Mouse (Mus musculus): ENCODE data around the gene Jarid2. TPM values are rescaled to one million over a fixed set of nuclear protein-coding genes. Genes with fewer than 3 reads are reported as not detected.

Jarid2 gene
- polyA plus RNA-seq, 1 experiment: 3.1 TPM

- H3K27me3 ChIP-seq (ENCODE audit: control insufficient read depth, insufficient read depth, insufficient read length): no peaks in the 10 kb centered on the region
- no peaks in the 10 kb centered on the region for H3K36me3 ChIP-seq (ENCODE audit: control insufficient read depth, insufficient read depth)
- H3ac ChIP-seq (ENCODE audit: control insufficient read depth, insufficient read length, low read depth): peak overlapping the region; percentile 91
- peak overlapping the region; percentile 60 for H3K4me3 ChIP-seq (ENCODE audit: insufficient read depth, poor library complexity, severe bottlenecking)
- H3K79me2 ChIP-seq (ENCODE audit: control insufficient read depth, insufficient read depth): peaks cover 47% of the 10 kb centered on the region
- H3K79me3 ChIP-seq (ENCODE audit: low read depth): peaks cover 34% of the 10 kb centered on the region
- TF ChIP-seq CEBPB (IDR thresholded peaks at IDR 0.05; ENCODE audit: low read depth) (no peak), USF1 (IDR thresholded peaks at IDR 0.05; ENCODE audit: low read depth) (no peak), MYOG (IDR thresholded peaks at IDR 0.05; ENCODE audit: control insufficient read depth, extremely low read depth, insufficient read length) (no peak), CTCF (IDR thresholded peaks at IDR 0.05; ENCODE audit: control insufficient read depth, insufficient read depth, insufficient read length) (no peak), MAX (IDR thresholded peaks at IDR 0.05) (no peak)
These were observed 1.8 kb downstream of the Jarid2 start for GRCm38 (mm10) chr13:44730939-44731551.

- no peaks in the 10 kb centered on the region for H3K36me3 ChIP-seq (ENCODE audit: control insufficient read depth, insufficient read depth)
- peak overlapping the region; percentile 27 for H3ac ChIP-seq (ENCODE audit: control insufficient read depth, insufficient read length, low read depth)
- H3K79me3 ChIP-seq (ENCODE audit: low read depth): peaks cover 40% of the 10 kb centered on the region
- H3K4me3 ChIP-seq (ENCODE audit: insufficient read depth, poor library complexity, severe bottlenecking): peak overlapping the region; percentile 60
- H3K27me3 ChIP-seq (ENCODE audit: control insufficient read depth, insufficient read depth, insufficient read length): no peaks in the 10 kb centered on the region
- peaks cover 56% of the 10 kb centered on the region for H3K79me2 ChIP-seq (ENCODE audit: control insufficient read depth, insufficient read depth)
- TF ChIP-seq CEBPB (IDR thresholded peaks at IDR 0.05; ENCODE audit: low read depth) (no peak), USF1 (IDR thresholded peaks at IDR 0.05; ENCODE audit: low read depth) (no peak), MYOD1 (IDR thresholded peaks at IDR 0.05; ENCODE audit: control insufficient read depth, insufficient read length, low read depth) (no peak)
These were observed 2.6 kb downstream of the Jarid2 start for GRCm38 (mm10) chr13:44731727-44732441.

- Histone ChIP-seq H3K79me3 (ENCODE audit: low read depth) (peaks cover 44% of the 10 kb centered on the region), H3K4me3 (ENCODE audit: insufficient read depth, poor library complexity, severe bottlenecking) (peak overlapping the region; percentile 60), H3ac (ENCODE audit: control insufficient read depth, insufficient read length, low read depth) (no peak overlapping the region), H3K36me3 (ENCODE audit: control insufficient read depth, insufficient read depth) (no peaks in the 10 kb centered on the region), H3K79me2 (ENCODE audit: control insufficient read depth, insufficient read depth) (peaks cover 62% of the 10 kb centered on the region), H3K27me3 (ENCODE audit: control insufficient read depth, insufficient read depth, insufficient read length) (no peaks in the 10 kb centered on the region)
- TF ChIP-seq CEBPB (IDR thresholded peaks at IDR 0.05; ENCODE audit: low read depth) (no peak), USF1 (IDR thresholded peaks at IDR 0.05; ENCODE audit: low read depth) (no peak), MYOD1 (IDR thresholded peaks at IDR 0.05; ENCODE audit: control insufficient read depth, insufficient read length, low read depth) (no peak), MYOG (IDR thresholded peaks at IDR 0.05; ENCODE audit: control insufficient read depth, extremely low read depth, insufficient read length) (no peak), MAX (IDR thresholded peaks at IDR 0.05) (no peak), FOSL1 (IDR thresholded peaks at IDR 0.05; ENCODE audit: insufficient read depth, low read length, poor library complexity, severe bottlenecking) (no peak), CTCF (IDR thresholded peaks at IDR 0.05; ENCODE audit: control insufficient read depth, insufficient read depth, insufficient read length) (no peak)
These were observed 3.2 kb downstream of the Jarid2 start for GRCm38 (mm10) chr13:44732442-44732974.

- H3K36me3 ChIP-seq (ENCODE audit: control insufficient read depth, insufficient read depth): no peaks in the 10 kb centered on the region
- H3K79me3 ChIP-seq (ENCODE audit: low read depth): peaks cover 49% of the 10 kb centered on the region
- peak overlapping the region; percentile 96 for H3ac ChIP-seq (ENCODE audit: control insufficient read depth, insufficient read length, low read depth)
- H3K4me3 ChIP-seq (ENCODE audit: insufficient read depth, poor library complexity, severe bottlenecking): peak overlapping the region; percentile 60
- TF ChIP-seq FOSL1 (IDR thresholded peaks at IDR 0.05; ENCODE audit: insufficient read depth, low read length, poor library complexity, severe bottlenecking) (no peak), CEBPB (IDR thresholded peaks at IDR 0.05; ENCODE audit: low read depth) (no peak), CTCF (IDR thresholded peaks at IDR 0.05; ENCODE audit: control insufficient read depth, insufficient read depth, insufficient read length) (no peak), MAX (IDR thresholded peaks at IDR 0.05) (no peak), MYOG (IDR thresholded peaks at IDR 0.05; ENCODE audit: control insufficient read depth, extremely low read depth, insufficient read length) (no peak), USF1 (IDR thresholded peaks at IDR 0.05; ENCODE audit: low read depth) (no peak)
- H3K79me2 ChIP-seq (ENCODE audit: control insufficient read depth, insufficient read depth): peaks cover 67% of the 10 kb centered on the region
- H3K27me3 ChIP-seq (ENCODE audit: control insufficient read depth, insufficient read depth, insufficient read length): no peaks in the 10 kb centered on the region
These were observed 3.7 kb downstream of the Jarid2 start for GRCm38 (mm10) chr13:44733036-44733372.

- H3K79me3 ChIP-seq (ENCODE audit: low read depth): peaks cover 51% of the 10 kb centered on the region
- no peaks in the 10 kb centered on the region for H3K36me3 ChIP-seq (ENCODE audit: control insufficient read depth, insufficient read depth)
- TF ChIP-seq MYOG (IDR thresholded peaks at IDR 0.05; ENCODE audit: control insufficient read depth, extremely low read depth, insufficient read length): no peak
- no peak for TF ChIP-seq FOSL1 (IDR thresholded peaks at IDR 0.05; ENCODE audit: insufficient read depth, low read length, poor library complexity, severe bottlenecking)
- peak; percentile 91 for TF ChIP-seq CTCF (IDR thresholded peaks at IDR 0.05; ENCODE audit: control insufficient read depth, insufficient read depth, insufficient read length)
- TF ChIP-seq MAX (IDR thresholded peaks at IDR 0.05): peak; percentile 37
- H3K4me3 ChIP-seq (ENCODE audit: insufficient read depth, poor library complexity, severe bottlenecking): peak overlapping the region; percentile 60
- H3K27me3 ChIP-seq (ENCODE audit: control insufficient read depth, insufficient read depth, insufficient read length): no peaks in the 10 kb centered on the region
- H3ac ChIP-seq (ENCODE audit: control insufficient read depth, insufficient read length, low read depth): peak overlapping the region; percentile 96
- peaks cover 72% of the 10 kb centered on the region for H3K79me2 ChIP-seq (ENCODE audit: control insufficient read depth, insufficient read depth)
These were observed 4.3 kb downstream of the Jarid2 start for GRCm38 (mm10) chr13:44733373-44734111.
